Mouse (Mus musculus) heart, embryonic 10.5 days (tissue): Measurements from ENCODE around the gene Cmtm6. TPM values are rescaled to one million over a fixed set of nuclear protein-coding genes. Genes with fewer than 3 reads are reported as not detected.

Experiments used
- DNase-seq: peaks from one replicate; pipeline ENCODE4 v3.0.0-alpha.2; 2017; ENCODE audit warnings: low spot score
- H3K27ac ChIP-seq: fragments of 300-500 bp; sonication (generic); 2 replicates; pipeline ENCODE4 v1.5.1; 2016; ENCODE audit warnings: mild to moderate bottlenecking
- H3K27me3 ChIP-seq: fragments of 300-500 bp; sonication (generic); 2 replicates; pipeline ENCODE4 v1.6.1; 2016; ENCODE audit warnings: mild to moderate bottlenecking; ENCODE audit not compliant: poor library complexity, insufficient read depth, severe bottlenecking
- H3K36me3 ChIP-seq: fragments of 300-500 bp; sonication (generic); 2 replicates; pipeline ENCODE4 v1.6.1; 2016; ENCODE audit warnings: mild to moderate bottlenecking, moderate library complexity
- H3K4me1 ChIP-seq: fragments of 300-500 bp; sonication (generic); 2 replicates; pipeline ENCODE4 v1.6.1; 2016; ENCODE audit warnings: mild to moderate bottlenecking
- H3K4me3 ChIP-seq: fragments of 300-500 bp; sonication (generic); 2 replicates; pipeline ENCODE4 v1.5.1; 2016; ENCODE audit warnings: mild to moderate bottlenecking, moderate library complexity
- H3K9me3 ChIP-seq: fragments of 300-500 bp; sonication (generic); 2 replicates; pipeline ENCODE4 v1.6.1; 2016; ENCODE audit warnings: mild to moderate bottlenecking, moderate library complexity
- WGBS: fragments of 180-500 bp; shearing (Covaris S2); methylation state at CpG from one replicate; pipeline ENCODE4 v1.1.7; 2016; 5-methylcytosine and 5-hydroxymethylcytosine counted together
- polyA plus RNA-seq: library from polyadenylated mRNA; unstranded; fragments of >200 nt; fragmentation: Nextera tagmentation; extraction: Ambion mirVana; gene quantifications from 2 replicates; pipeline ENCODE4 v1.2.1, GENCODE M21; 2016

Cmtm6 gene
- polyA plus RNA-seq, 1 experiment from 2014 or later = 39.4 TPM

- no peak for DNase-seq
- Histone ChIP-seq H3K9me3 (no peaks in the 10 kb centered on the region), H3K4me1 (no peaks in the 10 kb centered on the region), H3K27ac (no peak overlapping the region), H3K36me3 (peaks cover 75% of the 10 kb centered on the region), H3K27me3 (no peaks in the 10 kb centered on the region), H3K4me3 (no peak overlapping the region)
- 69% methylated on average over 11 of the region's 11 CpGs for WGBS
These were observed 30.9 kb downstream of the Cmtm6 start for GRCm38 (mm10) chr9:114761848-114762247.

- DNase-seq = no peak
- WGBS = 62% methylated on average over 13 of the region's 13 CpGs
- Histone ChIP-seq H3K4me1 (peaks cover 13% of the 10 kb centered on the region), H3K4me3 (no peak overlapping the region), H3K27ac (no peak overlapping the region), H3K9me3 (no peaks in the 10 kb centered on the region), H3K36me3 (peaks cover 66% of the 10 kb centered on the region), H3K27me3 (no peaks in the 10 kb centered on the region)
These were observed 32.4 kb downstream of the Cmtm6 start for GRCm38 (mm10) chr9:114763341-114763740.

- Histone ChIP-seq H3K9me3 (no peaks in the 10 kb centered on the region), H3K27me3 (no peaks in the 10 kb centered on the region), H3K4me3 (no peak overlapping the region), H3K36me3 (peaks cover 45% of the 10 kb centered on the region), H3K27ac (peak overlapping the region; percentile 52; the same call in 1 of the 2 replicates), H3K4me1 (peaks cover 15% of the 10 kb centered on the region)
- WGBS = 90% methylated on average over 13 of the region's 13 CpGs
- DNase-seq = no peak
These were observed 36.1 kb downstream of the Cmtm6 start for GRCm38 (mm10) chr9:114767030-114767429.

GRCm38 (mm10) chr9:114767507-114767906 lies 36.6 kb downstream of the Cmtm6 start:
- no peak for DNase-seq
- Histone ChIP-seq H3K4me3 (no peak overlapping the region), H3K36me3 (peaks cover 47% of the 10 kb centered on the region), H3K27me3 (no peaks in the 10 kb centered on the region), H3K4me1 (peaks cover 15% of the 10 kb centered on the region), H3K27ac (peak overlapping the region; percentile 74), H3K9me3 (no peaks in the 10 kb centered on the region)
- 81% methylated on average over 2 of the region's 2 CpGs for WGBS

GRCm38 (mm10) chr9:114768066-114768465 lies 37.1 kb downstream of the Cmtm6 start:
- peaks cover 45% of the 10 kb centered on the region for H3K36me3 ChIP-seq
- H3K4me3 ChIP-seq = no peak overlapping the region
- WGBS = 45% methylated on average over 10 of the region's 10 CpGs

GRCm38 (mm10) chr9:114770224-114770623 lies 39.3 kb downstream of the Cmtm6 start:
- Histone ChIP-seq H3K4me3 (no peak overlapping the region), H3K27ac (no peak overlapping the region), H3K27me3 (no peaks in the 10 kb centered on the region), H3K9me3 (no peaks in the 10 kb centered on the region), H3K4me1 (peaks cover 21% of the 10 kb centered on the region), H3K36me3 (peaks cover 43% of the 10 kb centered on the region)
- DNase-seq = no peak
- WGBS = 82% methylated on average over 4 of the region's 4 CpGs

More at GRCm38 (mm10) chr9:114768066-114768465, 37.1 kb downstream of the Cmtm6 start:
- H3K27ac ChIP-seq = peak overlapping the region; percentile 74
- no peaks in the 10 kb centered on the region for H3K9me3 ChIP-seq
- H3K4me1 ChIP-seq = peaks cover 15% of the 10 kb centered on the region
- DNase-seq = no peak
- H3K27me3 ChIP-seq = no peaks in the 10 kb centered on the region

- Histone ChIP-seq H3K27me3 (no peaks in the 10 kb centered on the region), H3K9me3 (no peaks in the 10 kb centered on the region), H3K27ac (no peak overlapping the region), H3K4me3 (no peak overlapping the region), H3K36me3 (peaks cover 30% of the 10 kb centered on the region), H3K4me1 (peaks cover 32% of the 10 kb centered on the region)
- 90% methylated on average over 7 of the region's 7 CpGs for WGBS
- no peak for DNase-seq
These were observed 40.6 kb downstream of the Cmtm6 start for GRCm38 (mm10) chr9:114771565-114771964.

- WGBS = 74% methylated on average over 6 of the region's 6 CpGs
- no peaks in the 10 kb centered on the region for H3K27me3 ChIP-seq
- H3K36me3 ChIP-seq = peaks cover 28% of the 10 kb centered on the region
- no peaks in the 10 kb centered on the region for H3K9me3 ChIP-seq
- 0 out of 2 replicates have a peak overlapping the region, but pooled peaks have one; percentile 69 for H3K27ac ChIP-seq
- peaks cover 26% of the 10 kb centered on the region for H3K4me1 ChIP-seq
- H3K4me3 ChIP-seq = no peak overlapping the region
- DNase-seq = no peak
These were observed 43.7 kb downstream of the Cmtm6 start for GRCm38 (mm10) chr9:114774629-114775028.

- Histone ChIP-seq H3K4me3 (no peak overlapping the region), H3K9me3 (no peaks in the 10 kb centered on the region), H3K27ac (peak overlapping the region; percentile 69), H3K36me3 (peaks cover 25% of the 10 kb centered on the region), H3K4me1 (peaks cover 32% of the 10 kb centered on the region), H3K27me3 (no peaks in the 10 kb centered on the region)
- 56% methylated on average over 4 of the region's 4 CpGs for WGBS
- DNase-seq = no peak
These were observed 44.4 kb downstream of the Cmtm6 start for GRCm38 (mm10) chr9:114775272-114775671.

- peaks cover 35% of the 10 kb centered on the region for H3K4me1 ChIP-seq
- H3K27me3 ChIP-seq = no peaks in the 10 kb centered on the region
- 94% methylated on average over 3 of the region's 3 CpGs for WGBS
- H3K27ac ChIP-seq = no peak overlapping the region
- H3K4me3 ChIP-seq = no peak overlapping the region
- no peaks in the 10 kb centered on the region for H3K9me3 ChIP-seq
- peaks cover 19% of the 10 kb centered on the region for H3K36me3 ChIP-seq
- no peak for DNase-seq
These were observed 45.4 kb downstream of the Cmtm6 start for GRCm38 (mm10) chr9:114776361-114776760.

- H3K27me3 ChIP-seq = no peaks in the 10 kb centered on the region
- 78% methylated on average over 6 of the region's 6 CpGs for WGBS
- no peak for DNase-seq
- H3K36me3 ChIP-seq = peaks cover 10% of the 10 kb centered on the region
- H3K27ac ChIP-seq = 0 out of 2 replicates have a peak overlapping the region, but pooled peaks have one; percentile 16
- H3K9me3 ChIP-seq = no peaks in the 10 kb centered on the region
- no peak overlapping the region for H3K4me3 ChIP-seq
- peaks cover 42% of the 10 kb centered on the region for H3K4me1 ChIP-seq
These were observed 46.5 kb downstream of the Cmtm6 start for GRCm38 (mm10) chr9:114777178-114778046.

- Histone ChIP-seq H3K36me3 (peaks cover 6% of the 10 kb centered on the region; the same call in 1 of the 2 replicates), H3K27me3 (no peaks in the 10 kb centered on the region), H3K9me3 (no peaks in the 10 kb centered on the region), H3K4me1 (peaks cover 43% of the 10 kb centered on the region), H3K27ac (0 out of 2 replicates have a peak overlapping the region, but pooled peaks have one; percentile 16), H3K4me3 (no peak overlapping the region)
- no peak for DNase-seq
- WGBS = 77% methylated on average over 7 of the region's 7 CpGs
These were observed 47.1 kb downstream of the Cmtm6 start for GRCm38 (mm10) chr9:114778047-114778390.

- DNase-seq = no peak
- H3K4me1 ChIP-seq = peaks cover 43% of the 10 kb centered on the region
- no peak overlapping the region for H3K4me3 ChIP-seq
- no peaks in the 10 kb centered on the region for H3K9me3 ChIP-seq
- 89% methylated on average over 7 of the region's 7 CpGs for WGBS
- H3K27me3 ChIP-seq = no peaks in the 10 kb centered on the region
- 0 out of 2 replicates have a peak, but pooled peaks cover under 1% of the 10 kb centered on the region for H3K36me3 ChIP-seq
- H3K27ac ChIP-seq = no peak overlapping the region
These were observed 48.0 kb downstream of the Cmtm6 start for GRCm38 (mm10) chr9:114778877-114779276.
